Mouse (Mus musculus) gastrocnemius, postnatal 14 days (tissue): ENCODE measurements at regions not wholly inside any gene's neighbourhood (a gene's known extent, or its start where the extent isn't known, plus 50 kb on each side); places are given as distances from the start of the nearest gene placed in this dataset.
A peak's percentile ranks its signal among the peaks of the same experiment; 100 is the strongest.

Experiments
- DNase-seq: peaks from one replicate; pipeline ENCODE4 v3.0.0; 2021; ENCODE audit warnings: mixed read lengths
- intact Hi-C: fragments of 180-260 bp; cut with DNase I; formaldehyde crosslinking; loops from one replicate; pipeline ENCODE4 v1.15.1; 2025; ENCODE audit warnings: low total_unique reads

- DNase-seq, result no peak
Measured at GRCm38 (mm10) chr6:118292272-118292671, 94.8 kb upstream of the Ret start.

GRCm38 (mm10) chr6:118291426-118291825 lies 93.9 kb upstream of the Ret start:
- intact Hi-C loops, result no loop called here
- no peak for DNase-seq

More at GRCm38 (mm10) chr6:118292272-118292671, 94.8 kb upstream of the Ret start:
- intact Hi-C loops, result no loop called here

GRCm38 (mm10) chr6:118285246-118285645 lies 87.7 kb upstream of the Ret start:
- DNase-seq, result no peak
- intact Hi-C loops, result no loop called here

- intact Hi-C loops, result no loop called here
- no peak for DNase-seq
Measured at GRCm38 (mm10) chr6:118283949-118284568, 86.5 kb upstream of the Ret start.

GRCm38 (mm10) chr6:118263951-118264350 lies 66.4 kb upstream of the Ret start:
- intact Hi-C loops, result no loop called here
- no peak for DNase-seq

- intact Hi-C loops, result no loop called here
- DNase-seq, result no peak
Measured at GRCm38 (mm10) chr6:118259881-118260280, 62.4 kb upstream of the Ret start.

GRCm38 (mm10) chr6:118254871-118255270 lies 57.4 kb upstream of the Ret start:
- intact Hi-C loops, result no loop called here
- DNase-seq, result no peak

- intact Hi-C loops, result no loop called here
- peak; percentile 82 for DNase-seq
Measured at GRCm38 (mm10) chr6:118252711-118253110, 55.2 kb upstream of the Ret start.

GRCm38 (mm10) chr6:118251131-118251530 lies 53.6 kb upstream of the Ret start:
- no peak for DNase-seq
- intact Hi-C loops, result no loop called here

GRCm38 (mm10) chr6:118250006-118250405 lies 52.5 kb upstream of the Ret start:
- intact Hi-C loops, result no loop called here
- no peak for DNase-seq
